Mouse (Mus musculus): ENCODE results near the gene Gnrhr.

Gnrhr gene

GRCm38 (mm10) chr5:86197801-86198200 is at the start of gene Gnrhr:
TSS of gene Gnrhr (minus strand) at chr5:86197901.
- no peak for DNase-seq (ENCODE audit: low spot score)

DNA sequence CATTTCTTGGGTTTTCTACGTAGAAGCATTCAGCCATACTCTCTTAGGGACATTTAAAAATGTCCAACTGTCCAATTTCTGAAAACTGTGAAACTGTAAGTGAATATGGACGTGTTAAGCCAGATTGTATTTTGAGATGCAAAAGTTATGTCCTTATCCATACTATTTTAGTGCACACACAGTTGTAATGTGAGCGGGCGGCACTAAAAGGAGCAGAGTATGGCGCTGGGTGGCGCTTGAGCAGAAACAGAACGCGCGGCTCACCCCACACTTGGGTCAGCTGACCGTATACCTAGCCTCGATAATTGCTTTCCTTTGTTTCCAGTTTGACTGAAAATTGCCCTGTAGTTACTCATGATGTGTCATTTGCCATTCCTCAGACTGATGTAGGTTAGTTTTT is 48.9 kb upstream of the Gnrhr start:
- DNase-seq (ENCODE audit: low spot score), result no peak

DNA sequence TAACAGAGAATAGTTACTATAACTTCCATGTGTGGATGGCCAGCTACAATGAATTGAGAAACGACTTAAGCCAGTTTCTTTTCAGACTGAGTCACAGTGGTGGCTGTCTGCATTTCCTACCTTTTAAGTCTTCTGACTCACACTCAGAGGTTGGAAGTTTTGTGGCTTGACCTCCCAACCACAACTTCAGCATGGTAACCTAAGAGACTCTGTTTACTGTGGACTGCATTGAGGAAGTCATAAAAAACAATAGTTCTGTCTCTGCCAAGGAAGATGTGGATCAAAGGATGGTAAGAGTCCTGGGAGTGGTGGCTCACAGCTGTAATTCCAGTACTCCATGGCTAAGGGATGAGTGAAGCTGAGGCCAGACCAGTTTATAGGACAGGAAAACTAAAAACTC is 47.2 kb upstream of the Gnrhr start:
- no peak for DNase-seq (ENCODE audit: low spot score)

DNA sequence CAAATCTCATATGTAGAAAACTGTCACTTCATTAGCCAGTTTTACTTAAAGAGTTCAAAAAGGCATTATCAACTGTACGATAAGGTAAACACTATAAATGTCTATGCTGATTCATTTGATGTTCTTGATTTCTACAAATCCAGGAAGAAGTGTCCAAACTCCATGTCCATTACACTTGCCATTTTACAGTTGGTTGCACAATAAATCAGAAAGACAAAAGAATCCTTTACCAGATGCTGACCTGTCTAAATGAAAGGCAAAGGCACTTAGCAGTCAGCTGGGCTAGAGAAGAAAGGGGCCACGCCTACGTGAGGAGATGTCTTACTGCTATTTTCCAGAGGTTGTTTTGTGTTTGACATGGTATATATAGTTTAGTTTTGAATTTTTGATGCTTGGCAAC is 46.6 kb upstream of the Gnrhr start:
- DNase-seq (ENCODE audit: low spot score), result no peak

- DNase-seq (ENCODE audit: low spot score), result no peak
Measured at GRCm38 (mm10) chr5:86227156-86227853, 29.6 kb upstream of the Gnrhr start.

GRCm38 (mm10) chr5:86191356-86191755 is 6.3 kb downstream of the Gnrhr start:
- DNase-seq (ENCODE audit: low spot score), result no peak

- peak; percentile 12 for DNase-seq (ENCODE audit: low spot score)
Measured at GRCm38 (mm10) chr5:86190770-86191169, 6.9 kb downstream of the Gnrhr start.

DNA sequence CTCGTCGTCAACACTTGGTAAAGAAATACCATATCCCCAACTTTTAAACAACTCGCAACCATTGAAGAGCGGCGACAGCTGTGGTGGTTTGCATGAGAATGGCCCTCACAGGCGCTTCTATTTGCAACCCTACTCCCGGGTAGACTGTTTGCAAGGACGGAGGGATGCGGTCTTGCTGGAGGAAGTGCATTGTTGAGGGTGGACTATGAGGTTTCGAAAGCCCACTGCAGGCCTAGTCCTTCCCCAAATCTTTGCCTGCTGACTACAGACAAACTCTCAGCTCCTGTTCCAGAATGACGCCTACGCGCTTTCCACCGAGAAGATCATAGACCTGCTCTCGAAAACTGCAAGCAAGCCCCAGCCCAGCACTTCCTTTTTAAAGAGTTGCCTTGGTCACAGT is 7.4 kb downstream of the Gnrhr start:
- no peak for DNase-seq (ENCODE audit: low spot score)

- DNase-seq (ENCODE audit: low spot score), result no peak
Measured at GRCm38 (mm10) chr5:86187441-86187840, 10.3 kb downstream of the Gnrhr start.

DNA sequence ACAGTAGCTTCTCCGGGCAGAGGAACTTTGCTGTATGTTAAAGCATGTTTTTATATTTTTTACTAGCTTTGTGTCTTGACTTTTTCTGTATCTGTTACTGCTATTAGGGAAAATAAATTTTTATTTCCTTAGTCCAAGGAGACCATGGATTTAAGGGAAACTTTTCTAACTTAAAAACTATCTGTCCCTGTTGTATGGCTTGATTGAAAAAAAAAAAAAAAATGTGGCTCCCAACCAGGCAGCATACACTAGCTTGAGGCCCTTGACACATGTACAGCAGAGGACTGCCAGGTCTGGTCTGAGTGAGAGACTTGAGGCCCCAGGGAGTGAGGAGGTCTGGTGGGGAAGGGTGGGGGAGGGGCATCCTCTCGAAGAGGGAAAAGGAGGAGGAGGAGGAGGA is 23.9 kb downstream of the Gnrhr start:
- DNase-seq (ENCODE audit: low spot score), result no peak

DNA sequence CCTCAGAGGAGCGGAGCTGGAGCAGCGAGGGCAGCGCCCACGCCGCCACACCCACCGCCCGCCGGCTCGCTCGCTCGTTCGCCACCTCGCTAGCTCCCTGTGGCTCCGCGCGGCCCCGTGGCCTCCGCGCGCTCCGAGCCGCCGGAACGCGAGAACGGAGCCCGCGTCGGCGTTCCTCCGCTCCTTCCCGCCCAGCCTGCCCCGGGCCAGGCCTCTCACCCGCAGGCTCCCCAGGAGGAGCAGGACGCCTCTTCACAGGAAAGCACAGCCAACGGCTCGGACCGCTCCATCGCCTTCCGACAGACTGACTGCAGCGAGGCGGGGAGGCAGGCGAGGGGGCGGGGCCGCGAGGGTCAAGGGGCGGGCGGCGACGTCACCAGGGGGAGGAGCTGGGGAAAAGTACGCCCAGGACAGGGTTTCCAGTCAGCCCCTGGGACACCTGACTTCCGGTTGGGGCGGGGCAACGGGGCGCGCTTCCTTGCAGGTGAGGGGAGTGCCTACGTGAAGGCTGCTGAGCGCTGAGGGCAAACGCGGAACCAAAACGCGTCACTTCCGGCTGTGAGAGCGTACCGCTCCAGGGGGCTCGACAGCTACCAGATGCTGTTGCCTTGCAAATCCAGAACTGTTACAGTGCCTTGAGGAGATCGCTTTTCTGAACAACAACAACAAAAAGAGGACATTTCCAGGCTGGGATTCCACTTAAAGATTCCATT is 25.1 kb downstream of the Gnrhr start, which contains the start of gene Uba6:
Gene Uba6 (minus strand): TSS at position 355 of the 713 bp plus-strand sequence.
- peak; percentile 100 for DNase-seq (ENCODE audit: low spot score)

GRCm38 (mm10) chr5:86172088-86172448 is 25.6 kb downstream of the Gnrhr start:
- no peak for DNase-seq (ENCODE audit: low spot score)

Data from T-cell, adult 2 months (primary cell).